Mouse (Mus musculus) hindbrain, postnatal 0 days (tissue): ENCODE results near the gene Trpc7. TPM values are rescaled to one million over a fixed set of nuclear protein-coding genes. Genes with fewer than 3 reads are reported as not detected.

Experiments used
- ATAC-seq: fragments of 200-750 bp; cut with Nextera tagmentation; 2 replicates; pipeline ENCODE4 v1.8.0; 2017; ENCODE audit warnings: mild to moderate bottlenecking, moderate TSS enrichment, moderate library complexity
- DNase-seq: peaks from one replicate; pipeline ENCODE4 v3.0.0-alpha.2; 2015; ENCODE audit warnings: low spot score
- H3K27ac ChIP-seq: fragments of 300-500 bp; sonication (generic); 2 replicates; pipeline ENCODE4 v1.5.1; 2014; ENCODE audit warnings: mild to moderate bottlenecking
- H3K27me3 ChIP-seq: fragments of 300-500 bp; sonication (generic); 2 replicates; pipeline ENCODE4 v1.6.1; 2014; ENCODE audit warnings: low read length, mixed read lengths; ENCODE audit not compliant: insufficient read depth
- H3K36me3 ChIP-seq: fragments of 300-500 bp; sonication (generic); 2 replicates; pipeline ENCODE4 v1.6.1; 2014; ENCODE audit warnings: low read length, mixed read lengths; ENCODE audit not compliant: insufficient read depth
- H3K4me1 ChIP-seq: fragments of 300-500 bp; sonication (generic); 2 replicates; pipeline ENCODE4 v1.6.1; 2014; ENCODE audit warnings: antibody characterized with exemption, low read length, mixed read lengths; ENCODE audit not compliant: insufficient read depth
- H3K4me2 ChIP-seq: fragments of 300-500 bp; sonication (generic); 2 replicates; pipeline ENCODE4 v1.6.1; 2014; ENCODE audit warnings: low read depth, mild to moderate bottlenecking, low read length, moderate library complexity, mixed read lengths
- H3K4me3 ChIP-seq: fragments of 300-500 bp; sonication (generic); 2 replicates; pipeline ENCODE4 v1.5.1; 2014; ENCODE audit warnings: low read length
- H3K9ac ChIP-seq: fragments of 300-500 bp; sonication (generic); replicated peaks from 2 replicates; pipeline ENCODE4 v1.6.1; 2014; ENCODE audit warnings: mild to moderate bottlenecking, low read length, moderate library complexity, mixed read lengths
- H3K9me3 ChIP-seq: fragments of 300-500 bp; sonication (generic); 2 replicates; pipeline ENCODE4 v1.6.1; 2016; ENCODE audit warnings: low read length, mixed read lengths
- CTCF ChIP-seq: IDR thresholded peaks from 2 replicates; pipeline ENCODE4 v1.5.1; 2016; ENCODE audit warnings: antibody characterized with exemption, control low read depth, low read depth
- WGBS: fragments of 180-500 bp; shearing (Covaris S2); extraction: QIAGEN DNeasy Blood & Tissue Kit; methylation state at CpG from one replicate; pipeline ENCODE4 v1.1.7; 2014; 5-methylcytosine and 5-hydroxymethylcytosine counted together
- polyA plus RNA-seq: library from polyadenylated mRNA; unstranded; fragments of >200 nt; fragmentation: Nextera tagmentation; extraction: Ambion mirVana; gene quantifications from 2 replicates; pipeline ENCODE4 v1.2.1, GENCODE M21; 2015
- total RNA-seq: library from RNA; depleted of rRNA; stranded (reverse); fragments of >200 nt; gene quantifications from 2 replicates; pipeline ENCODE4 v1.2.3, GENCODE M21; 2014; rRNA removed

Trpc7 gene
- 9.6 TPM in 2 replicates for total RNA-seq
- polyA plus RNA-seq, result 3.3 and 3.8 TPM in 2 replicates

GRCm38 (mm10) chr13:56895893-56896292, at the start of gene Trpc7:
Trpc7 (minus strand) TSS chr13:56895993.
- DNase-seq (no peak), ATAC-seq (no peak)
- H3K9me3 ChIP-seq, result no peaks in the 10 kb centered on the region
- H3K4me3 ChIP-seq, result peak within 1 kb of the TSS; percentile 36
- no peaks in the 10 kb centered on the region for H3K27me3 ChIP-seq
- H3K4me2 ChIP-seq, result peak within 1 kb of the TSS; percentile 39
- peak within 1 kb of the TSS; percentile 40 for H3K9ac ChIP-seq
- no peaks in the 10 kb centered on the region for H3K4me1 ChIP-seq
- 63% methylated on average over 3 of the region's 3 CpGs for WGBS
- H3K27ac ChIP-seq, result no peak within 1 kb of the TSS
- no peaks in the 10 kb centered on the region for H3K36me3 ChIP-seq
- TF ChIP-seq CTCF, result no peak

GRCm38 (mm10) chr13:56939261-56939660, 43.5 kb upstream of the Trpc7 start:
- DNase-seq, result no peak
- TF ChIP-seq CTCF, result no peak
- no peaks in the 10 kb centered on the region for H3K36me3 ChIP-seq
- no peak for ATAC-seq
- H3K4me3 ChIP-seq, result no peak overlapping the region
- 83% methylated on average over 11 of the region's 11 CpGs for WGBS
- no peak overlapping the region for H3K9ac ChIP-seq
- H3K4me1 ChIP-seq, result no peaks in the 10 kb centered on the region
- no peaks in the 10 kb centered on the region for H3K9me3 ChIP-seq
- H3K4me2 ChIP-seq, result no peak overlapping the region
- H3K27me3 ChIP-seq, result no peaks in the 10 kb centered on the region
- no peak overlapping the region for H3K27ac ChIP-seq

GRCm38 (mm10) chr13:56933832-56934510, 38.2 kb upstream of the Trpc7 start:
- Histone ChIP-seq H3K27ac (no peak overlapping the region), H3K36me3 (no peaks in the 10 kb centered on the region), H3K4me1 (no peaks in the 10 kb centered on the region), H3K9ac (no peak overlapping the region), H3K4me2 (no peak overlapping the region), H3K4me3 (no peak overlapping the region), H3K9me3 (no peaks in the 10 kb centered on the region), H3K27me3 (no peaks in the 10 kb centered on the region)
- no peak for TF ChIP-seq CTCF
- 33% methylated on average over 11 of the region's 11 CpGs for WGBS
- DNase-seq (peak; percentile 25), ATAC-seq (no peak)

- no peaks in the 10 kb centered on the region for H3K9me3 ChIP-seq
- no peaks in the 10 kb centered on the region for H3K36me3 ChIP-seq
- ATAC-seq (no peak), DNase-seq (no peak)
- no peak overlapping the region for H3K4me3 ChIP-seq
- no peak overlapping the region for H3K27ac ChIP-seq
- 98% methylated on average over 2 of the region's 2 CpGs for WGBS
- no peak overlapping the region for H3K9ac ChIP-seq
- no peaks in the 10 kb centered on the region for H3K27me3 ChIP-seq
- H3K4me1 ChIP-seq, result no peaks in the 10 kb centered on the region
- no peak for TF ChIP-seq CTCF
- no peak overlapping the region for H3K4me2 ChIP-seq
These were observed 34.6 kb upstream of the Trpc7 start for GRCm38 (mm10) chr13:56930421-56930820.

GRCm38 (mm10) chr13:56922976-56923375, 27.2 kb upstream of the Trpc7 start:
- no peaks in the 10 kb centered on the region for H3K9me3 ChIP-seq
- DNase-seq (no peak), ATAC-seq (no peak)
- H3K4me1 ChIP-seq, result no peaks in the 10 kb centered on the region
- H3K27me3 ChIP-seq, result no peaks in the 10 kb centered on the region
- H3K36me3 ChIP-seq, result no peaks in the 10 kb centered on the region
- no peak overlapping the region for H3K4me2 ChIP-seq
- TF ChIP-seq CTCF, result no peak
- no peak overlapping the region for H3K4me3 ChIP-seq
- 84% methylated on average over 2 of the region's 2 CpGs for WGBS
- H3K9ac ChIP-seq, result no peak overlapping the region
- no peak overlapping the region for H3K27ac ChIP-seq

GRCm38 (mm10) chr13:56921251-56921650, 25.5 kb upstream of the Trpc7 start:
- no peaks in the 10 kb centered on the region for H3K27me3 ChIP-seq
- no peak for DNase-seq
- WGBS, result 41% methylated on average over 3 of the region's 3 CpGs
- H3K27ac ChIP-seq, result no peak overlapping the region
- no peak overlapping the region for H3K4me3 ChIP-seq
- no peaks in the 10 kb centered on the region for H3K36me3 ChIP-seq
- no peak for ATAC-seq
- no peaks in the 10 kb centered on the region for H3K4me1 ChIP-seq
- H3K9me3 ChIP-seq, result no peaks in the 10 kb centered on the region
- no peak overlapping the region for H3K9ac ChIP-seq
- no peak for TF ChIP-seq CTCF
- no peak overlapping the region for H3K4me2 ChIP-seq

- no peak overlapping the region for H3K9ac ChIP-seq
- 76% methylated on average over 7 of the region's 7 CpGs for WGBS
- H3K4me3 ChIP-seq, result no peak overlapping the region
- ATAC-seq (no peak), DNase-seq (no peak)
- no peaks in the 10 kb centered on the region for H3K4me1 ChIP-seq
- H3K9me3 ChIP-seq, result no peaks in the 10 kb centered on the region
- no peak overlapping the region for H3K4me2 ChIP-seq
- no peaks in the 10 kb centered on the region for H3K27me3 ChIP-seq
- no peak overlapping the region for H3K27ac ChIP-seq
- no peaks in the 10 kb centered on the region for H3K36me3 ChIP-seq
- TF ChIP-seq CTCF, result no peak
These were observed 18.9 kb upstream of the Trpc7 start for GRCm38 (mm10) chr13:56914721-56915120.
